Mouse (Mus musculus) spleen, adult 2 months (tissue): ENCODE measurements around the gene Mymx.

ENCODE experiments used
- CTCF ChIP-seq: fragments of 200-500 bp; IDR thresholded peaks from 2 replicates; pipeline ENCODE4 v1.5.1; 2011; ENCODE audit warnings: mild to moderate bottlenecking, inconsistent platforms; ENCODE audit not compliant: insufficient read depth, insufficient read length, insufficient replicate concordance; ENCODE audit errors: extremely low read depth
- POLR2A ChIP-seq: fragments of 200-500 bp; IDR thresholded peaks from 2 replicates; pipeline ENCODE4 v1.6.1; 2011; ENCODE audit warnings: low read depth, low read length, inconsistent platforms

- no peak for TF ChIP-seq CTCF
- TF ChIP-seq POLR2A = no peak
Observed at GRCm38 (mm10) chr17:45608396-45608795, 6.5 kb upstream of the Mymx start.
